Mouse (Mus musculus) stomach, postnatal 0 days (tissue): ENCODE measurements around the gene Lbx2.

Experiments used
- CTCF ChIP-seq: IDR thresholded peaks from 2 replicates; pipeline ENCODE4 v1.5.1; 2016; ENCODE audit warnings: antibody characterized with exemption, low read depth, mild to moderate bottlenecking, moderate library complexity
- EP300 ChIP-seq: optimal IDR thresholded peaks from 2 replicates; pipeline ENCODE3; 2016; ENCODE audit warnings: antibody characterized with exemption

DNA sequence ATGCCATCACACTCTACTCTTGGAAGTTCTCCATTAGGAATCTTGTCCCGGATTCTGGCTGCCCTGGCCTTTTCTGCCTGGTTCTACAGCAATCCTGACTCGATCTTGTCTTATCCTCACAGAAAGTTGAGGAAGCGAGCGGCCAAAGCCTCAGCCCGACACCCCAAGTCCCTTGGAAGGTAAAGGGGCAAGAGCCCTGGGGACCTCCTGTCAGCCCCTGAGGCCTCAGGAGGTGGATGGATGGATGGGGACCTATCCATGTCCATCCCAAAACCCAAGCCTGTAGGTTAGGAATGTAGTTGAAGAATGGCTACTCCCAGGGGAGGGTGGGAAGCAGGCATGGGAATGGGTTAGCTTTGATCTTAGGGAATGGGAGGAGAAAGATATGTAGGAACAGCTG is 42.2 kb upstream of the Lbx2 start:
- TF ChIP-seq CTCF: no peak
- TF ChIP-seq EP300: no peak
